Mouse (Mus musculus): ENCODE measurements around the gene Rara. TPM values are rescaled to one million over a fixed set of nuclear protein-coding genes. Genes with fewer than 3 reads are reported as not detected.

The Rara gene
- polyA plus RNA-seq, 1 experiment from 2014 or later: 20.1 TPM

- DNase-seq (ENCODE audit: low spot score): no peak
- Histone ChIP-seq H3K4me2 (replicated peaks; ENCODE audit: low read depth) (peak overlapping the region; percentile 99), H3K9me3 (ENCODE audit: control insufficient read depth, low read length) (no peaks in the 10 kb centered on the region), H3K36me3 (ENCODE audit: control insufficient read depth, insufficient read depth, low read length) (peaks cover 4% of the 10 kb centered on the region; the same call in 1 of the 2 replicates), H3K27ac (replicated peaks) (peak overlapping the region; percentile 93), H3K27me3 (ENCODE audit: control insufficient read depth, insufficient read depth, low read length) (no peaks in the 10 kb centered on the region), H3K4me1 (replicated peaks; ENCODE audit: control insufficient read depth, insufficient read depth) (peaks cover 34% of the 10 kb centered on the region), H3K4me3 (ENCODE audit: low read depth, low read length) (peak overlapping the region; percentile 70), H3K9ac (ENCODE audit: low read length) (peak overlapping the region; percentile 66)
- ATAC-seq (ENCODE audit: low FRiP score, low TSS enrichment): no peak
- WGBS: 9% methylated on average over 6 of the region's 6 CpGs
- TF ChIP-seq CTCF (IDR thresholded peaks at IDR 0.05; ENCODE audit: low read depth): no peak
- TF ChIP-seq EP300 (optimal IDR thresholded peaks at IDR 0.05): no peak
These were observed 36.6 kb downstream of the Rara start for GRCm38 (mm10) chr11:98964201-98964615.

DNA sequence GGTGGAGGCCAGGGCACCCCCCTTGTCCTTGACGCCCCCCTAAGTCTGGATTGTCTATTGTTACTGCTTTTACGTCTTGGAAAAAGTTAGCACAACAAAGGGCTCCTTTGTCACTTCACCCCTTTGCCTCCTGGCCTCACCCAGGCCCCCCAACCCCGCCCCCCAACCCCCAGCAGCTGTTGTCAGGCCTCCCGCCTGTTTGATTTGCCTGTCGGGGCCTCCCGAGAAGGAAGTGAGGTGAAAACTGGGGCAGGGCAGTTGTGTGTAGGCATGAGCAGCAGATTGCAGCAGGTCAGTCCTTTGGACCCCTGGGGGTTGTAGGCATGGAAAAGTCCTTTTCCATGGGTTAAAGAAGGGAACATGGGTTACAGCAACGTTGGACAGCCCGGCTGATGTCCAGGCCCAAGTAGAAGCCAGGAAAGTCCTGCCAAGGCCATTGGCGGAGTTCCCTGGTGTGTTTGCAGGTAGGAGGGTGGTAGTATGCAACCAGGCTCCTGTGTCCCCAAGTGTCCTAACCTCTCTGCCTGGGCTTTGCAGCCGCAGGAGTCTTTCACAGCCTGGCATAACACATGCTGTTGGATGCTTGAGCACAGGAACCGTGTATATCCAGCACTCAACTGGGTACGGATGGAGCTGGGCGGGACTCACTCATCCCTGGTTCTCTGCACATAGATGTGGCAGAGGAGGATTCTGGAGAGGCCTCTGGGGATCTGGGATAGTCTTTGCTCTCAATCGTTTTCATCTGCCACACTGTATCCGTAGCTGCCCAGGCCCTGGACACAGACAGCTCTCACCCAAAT is 37.2 kb downstream of the Rara start:
- Histone ChIP-seq H3K4me1 (replicated peaks; ENCODE audit: control insufficient read depth, insufficient read depth) (peaks cover 37% of the 10 kb centered on the region), H3K9ac (ENCODE audit: low read length) (peak overlapping the region; percentile 66), H3K4me3 (ENCODE audit: low read depth, low read length) (peak overlapping the region; percentile 70), H3K9me3 (ENCODE audit: control insufficient read depth, low read length) (no peaks in the 10 kb centered on the region), H3K36me3 (ENCODE audit: control insufficient read depth, insufficient read depth, low read length) (peaks cover 4% of the 10 kb centered on the region; the same call in 1 of the 2 replicates), H3K27ac (replicated peaks) (peak overlapping the region; percentile 93), H3K27me3 (ENCODE audit: control insufficient read depth, insufficient read depth, low read length) (no peaks in the 10 kb centered on the region), H3K4me2 (replicated peaks; ENCODE audit: low read depth) (peak overlapping the region; percentile 99)
- ATAC-seq (ENCODE audit: low FRiP score, low TSS enrichment): no peak
- 23% methylated on average over 15 of the region's 15 CpGs for WGBS
- peak; percentile 81 for DNase-seq (ENCODE audit: low spot score)
- TF ChIP-seq CTCF (IDR thresholded peaks at IDR 0.05; ENCODE audit: low read depth) (no peak), EP300 (optimal IDR thresholded peaks at IDR 0.05) (no peak)

DNA sequence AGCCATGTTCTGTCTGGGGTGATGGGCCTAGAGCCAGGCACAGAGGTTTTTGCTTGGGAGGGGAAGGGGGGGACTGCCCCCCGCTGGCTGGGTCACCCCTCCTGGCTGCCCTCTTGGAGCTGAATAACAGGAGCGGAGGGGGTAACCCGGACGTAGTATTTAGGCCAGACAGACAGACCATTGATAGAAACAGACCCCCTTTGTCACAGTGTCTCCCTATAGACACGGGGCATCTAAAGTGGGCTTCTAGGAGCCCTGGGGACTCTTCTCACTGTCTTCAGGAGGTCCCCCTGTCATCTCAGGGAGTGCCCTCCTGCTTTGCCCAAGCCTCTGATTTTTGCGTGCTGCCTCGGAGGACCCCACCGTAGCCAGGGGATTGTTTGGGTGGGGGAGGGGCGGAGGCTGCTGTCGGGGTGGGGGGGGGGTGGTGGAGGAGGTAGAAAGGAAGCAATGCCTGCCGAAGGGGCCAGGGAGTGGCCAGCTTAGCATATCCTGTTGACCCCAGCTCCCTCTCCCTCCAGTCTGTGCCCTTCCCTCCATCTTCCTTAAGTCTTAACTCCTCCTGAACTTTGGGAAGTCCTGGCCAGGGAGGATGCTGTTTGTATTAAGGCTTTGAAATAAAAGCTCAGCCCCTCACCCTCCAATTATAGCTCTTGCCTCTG is 37.9 kb downstream of the Rara start:
- WGBS: 17% methylated on average over 11 of the region's 11 CpGs
- Histone ChIP-seq H3K4me1 (replicated peaks; ENCODE audit: control insufficient read depth, insufficient read depth) (peaks cover 37% of the 10 kb centered on the region), H3K36me3 (ENCODE audit: control insufficient read depth, insufficient read depth, low read length) (peaks cover 9% of the 10 kb centered on the region; the same call in 1 of the 2 replicates), H3K4me3 (ENCODE audit: low read depth, low read length) (peak overlapping the region; percentile 18; the same call in 1 of the 2 replicates), H3K27ac (replicated peaks) (peak overlapping the region; percentile 93), H3K9me3 (ENCODE audit: control insufficient read depth, low read length) (no peaks in the 10 kb centered on the region), H3K9ac (ENCODE audit: low read length) (peak overlapping the region; percentile 54), H3K4me2 (replicated peaks; ENCODE audit: low read depth) (peak overlapping the region; percentile 99), H3K27me3 (ENCODE audit: control insufficient read depth, insufficient read depth, low read length) (no peaks in the 10 kb centered on the region)
- DNase-seq (ENCODE audit: low spot score) (peak; percentile 27), ATAC-seq (ENCODE audit: low FRiP score, low TSS enrichment) (no peak)
- TF ChIP-seq EP300 (optimal IDR thresholded peaks at IDR 0.05) (no peak), CTCF (IDR thresholded peaks at IDR 0.05; ENCODE audit: low read depth) (no peak)

DNA sequence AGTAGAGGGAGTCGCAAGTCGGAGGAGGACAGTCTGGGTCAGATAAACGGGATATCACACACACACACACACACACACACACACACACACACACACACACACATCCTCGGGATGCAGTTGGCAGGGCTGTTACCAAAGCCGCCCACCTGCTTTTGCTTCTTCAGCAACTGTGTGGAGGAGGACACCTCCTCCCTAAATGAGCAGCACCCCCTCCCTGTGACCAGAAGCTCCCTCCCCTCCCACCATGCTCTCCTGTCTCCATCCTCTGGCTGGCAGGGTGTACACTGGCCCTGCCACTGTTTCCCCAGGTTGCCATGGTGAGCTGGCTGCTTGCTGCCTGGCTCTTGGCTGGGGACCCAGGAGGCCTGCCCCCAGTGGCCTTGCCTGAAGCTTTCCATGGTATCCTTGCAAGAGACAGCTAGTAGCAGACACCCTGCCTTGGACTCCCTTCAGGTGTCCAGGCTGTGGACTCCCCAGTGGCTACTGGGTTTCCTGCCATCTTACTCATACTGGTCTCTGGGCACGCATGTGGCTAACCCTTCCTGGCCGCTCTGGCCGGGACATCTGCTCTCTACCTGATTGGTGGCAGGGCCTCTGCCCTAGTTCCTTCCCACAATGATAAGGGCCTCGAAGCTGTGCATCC is 39.0 kb downstream of the Rara start:
- H3K4me3 ChIP-seq (ENCODE audit: low read depth, low read length): no peak overlapping the region
- H3K9ac ChIP-seq (ENCODE audit: low read length): no peak overlapping the region
- DNase-seq (ENCODE audit: low spot score) (peak; percentile 82), ATAC-seq (ENCODE audit: low FRiP score, low TSS enrichment) (no peak)
- H3K27me3 ChIP-seq (ENCODE audit: control insufficient read depth, insufficient read depth, low read length): no peaks in the 10 kb centered on the region
- TF ChIP-seq EP300 (optimal IDR thresholded peaks at IDR 0.05) (no peak), CTCF (IDR thresholded peaks at IDR 0.05; ENCODE audit: low read depth) (peak; percentile 56)
- 38% methylated on average over 9 of the region's 9 CpGs for WGBS
- no peaks in the 10 kb centered on the region for H3K9me3 ChIP-seq (ENCODE audit: control insufficient read depth, low read length)
- H3K4me1 ChIP-seq (replicated peaks; ENCODE audit: control insufficient read depth, insufficient read depth): peaks cover 37% of the 10 kb centered on the region
- H3K4me2 ChIP-seq (replicated peaks; ENCODE audit: low read depth): peak overlapping the region; percentile 99; the same call in 1 of the 2 replicates
- H3K27ac ChIP-seq (replicated peaks): peak overlapping the region; percentile 35; the same call in 1 of the 2 replicates
- H3K36me3 ChIP-seq (ENCODE audit: control insufficient read depth, insufficient read depth, low read length): peaks cover 9% of the 10 kb centered on the region; the same call in 1 of the 2 replicates

GRCm38 (mm10) chr11:98968079-98968478 is 40.5 kb downstream of the Rara start:
- Histone ChIP-seq H3K27me3 (ENCODE audit: control insufficient read depth, insufficient read depth, low read length) (no peaks in the 10 kb centered on the region), H3K27ac (replicated peaks) (peak overlapping the region; percentile 36)
- DNase-seq (ENCODE audit: low spot score): peak; percentile 76

More at GRCm38 (mm10) chr11:98968079-98968478, 40.5 kb downstream of the Rara start:
- TF ChIP-seq CTCF (IDR thresholded peaks at IDR 0.05; ENCODE audit: low read depth) (no peak), EP300 (optimal IDR thresholded peaks at IDR 0.05) (no peak)
- Histone ChIP-seq H3K4me1 (replicated peaks; ENCODE audit: control insufficient read depth, insufficient read depth) (peaks cover 36% of the 10 kb centered on the region), H3K9me3 (ENCODE audit: control insufficient read depth, low read length) (no peaks in the 10 kb centered on the region), H3K4me3 (ENCODE audit: low read depth, low read length) (no peak overlapping the region), H3K9ac (ENCODE audit: low read length) (no peak overlapping the region), H3K4me2 (replicated peaks; ENCODE audit: low read depth) (no peak overlapping the region; the same call in 1 of the 2 replicates), H3K36me3 (ENCODE audit: control insufficient read depth, insufficient read depth, low read length) (peaks cover 17% of the 10 kb centered on the region)
- ATAC-seq (ENCODE audit: low FRiP score, low TSS enrichment): no peak
- 24% methylated on average over 16 of the region's 16 CpGs for WGBS

All from stomach, postnatal 0 days (tissue).